Mouse (Mus musculus) adrenal gland, postnatal 10 days (tissue): Measurements from ENCODE around the gene Mat2a. TPM values are rescaled to one million over a fixed set of nuclear protein-coding genes. Genes with fewer than 3 reads are reported as not detected.
"Not testable (repeated sequence)": the region's sequence is repeated elsewhere in the genome, so short reads cannot be mapped to it uniquely, and the experiment has no call there.

Source experiments
- DNase-seq: peaks from one replicate; pipeline ENCODE4 v3.0.0; 2021; ENCODE audit warnings: mixed read lengths
- long read RNA-seq, 2 experiments: library from polyadenylated mRNA; stranded (forward); transcript quantifications; one replicate each; pipeline ENCODE4 v2.0.0; 2021
- total RNA-seq, 2 experiments: library from RNA; stranded (reverse); gene quantifications; 2 replicates each; pipeline ENCODE4 v1.2.3; 2021

The Mat2a gene
- 100 to 1,000 TPM; 225 to 245 TPM for total RNA-seq
- long read RNA-seq, experiment 1, transcript Mat2a-207 (1 exons, 755 nt): minor isoform, 5 of 226 reads
- long read RNA-seq, experiment 1, transcript Mat2a-201 (9 exons, 2,804 nt): major isoform, 165 of 226 reads
- long read RNA-seq, experiment 1, transcript Mat2a-202 (8 exons, 3,387 nt): minor isoform, 21 of 226 reads
- long read RNA-seq, experiment 1, partial matches to known transcripts: 29 of 226 reads
- long read RNA-seq, experiment 1, other reads (novel, unspliced or antisense): 6 of 226 reads
- long read RNA-seq, experiment 2, transcript Mat2a-201 (9 exons, 2,804 nt): major isoform, 121 of 218 reads
- long read RNA-seq, experiment 2, transcript Mat2a-202 (8 exons, 3,387 nt): minor isoform, 73 of 218 reads
- long read RNA-seq, experiment 2, partial matches to known transcripts: 6 of 218 reads
- long read RNA-seq, experiment 2, other reads (novel, unspliced or antisense): 17 of 218 reads

DNA sequence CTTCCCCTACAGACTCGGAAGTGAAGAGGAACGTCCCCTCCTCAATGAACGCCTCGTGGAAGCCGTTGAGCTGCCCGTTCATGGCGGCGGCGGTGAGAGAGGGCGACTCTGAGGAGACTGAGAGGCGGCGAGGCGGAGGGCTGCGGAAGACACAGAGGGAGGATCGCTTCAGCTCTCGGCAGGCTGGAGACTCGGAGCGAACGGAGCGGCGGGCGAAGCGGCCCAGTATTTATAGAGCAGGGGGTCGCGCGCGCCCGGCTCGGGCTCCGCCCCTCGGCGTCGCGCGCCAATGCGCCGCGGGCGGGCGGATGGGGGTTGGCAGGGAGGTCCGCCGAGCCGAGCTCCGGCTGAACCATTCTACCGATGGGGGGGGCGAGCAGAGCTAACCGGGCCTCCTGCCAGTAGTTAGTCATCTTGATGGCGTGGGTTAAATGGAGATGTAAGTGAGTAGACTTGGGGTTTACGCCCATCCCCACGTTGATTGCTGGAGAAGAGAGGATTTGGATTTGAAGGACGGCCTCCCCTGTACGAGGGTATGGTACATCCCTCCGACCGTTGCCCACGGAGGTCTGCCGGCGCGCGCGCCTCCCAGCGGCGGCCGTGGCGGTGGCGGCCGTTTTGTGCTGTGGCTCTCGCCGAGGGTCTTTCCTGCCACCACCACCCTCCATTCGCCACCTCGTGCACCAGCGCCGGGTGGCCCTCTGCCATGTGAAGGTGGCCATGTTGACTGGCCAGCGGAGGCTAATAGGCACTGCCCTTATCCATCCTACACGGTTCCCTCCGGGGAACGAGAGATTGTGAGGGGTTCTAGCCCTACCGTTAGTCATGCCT lies at the start of gene Mat2a:
Gene Mat2a, minus strand, starts transcription at position 204 of the 831 bp plus-strand sequence.
- peak; percentile 97 for DNase-seq

DNA sequence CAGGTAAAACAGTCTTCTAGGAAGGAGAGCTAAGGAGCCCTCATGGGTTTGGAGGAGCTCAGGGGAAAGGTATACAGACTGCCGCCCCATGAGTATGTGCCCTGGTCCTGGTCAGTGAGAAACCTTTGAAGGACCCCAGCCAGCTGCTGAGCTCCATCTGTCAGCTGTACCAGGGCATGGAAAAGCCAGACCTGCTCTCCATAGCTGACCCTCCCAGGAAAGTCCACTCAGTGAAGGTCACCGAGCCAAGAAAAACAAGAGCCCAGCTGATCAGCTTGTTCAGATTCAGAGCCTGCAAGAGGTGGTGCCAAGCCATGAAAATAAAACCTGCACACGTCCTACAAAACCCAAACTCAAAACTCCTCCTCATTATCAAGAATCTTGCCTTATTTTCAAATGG lies 49.5 kb upstream of the Mat2a start:
- no peak for DNase-seq

- no peak for DNase-seq
Measured at GRCm38 (mm10) chr6:72487282-72487681, 47.9 kb upstream of the Mat2a start.

DNA sequence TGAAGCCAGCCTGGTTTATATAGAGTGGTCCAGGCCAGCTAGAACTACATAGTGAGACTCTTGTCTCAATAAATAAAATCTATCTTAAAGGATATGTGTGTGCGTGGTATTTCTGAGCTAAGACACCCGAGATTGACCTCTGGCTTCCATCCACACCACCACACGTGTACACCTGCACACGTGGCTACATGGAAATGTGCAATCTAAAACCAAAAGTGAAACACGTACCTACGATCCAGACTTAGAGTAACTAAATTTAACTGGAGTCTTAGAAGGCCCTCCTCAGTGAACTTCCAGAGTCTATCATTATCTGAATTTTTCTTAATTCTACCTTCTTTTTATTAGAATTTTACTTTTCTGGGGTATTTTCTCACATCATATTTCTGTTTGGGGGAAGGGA lies 46.9 kb upstream of the Mat2a start:
- DNase-seq: no peak

- no peak for DNase-seq
Measured at GRCm38 (mm10) chr6:72484887-72485286, 45.5 kb upstream of the Mat2a start.

GRCm38 (mm10) chr6:72482156-72482555 lies 42.8 kb upstream of the Mat2a start:
- no peak for DNase-seq

DNA sequence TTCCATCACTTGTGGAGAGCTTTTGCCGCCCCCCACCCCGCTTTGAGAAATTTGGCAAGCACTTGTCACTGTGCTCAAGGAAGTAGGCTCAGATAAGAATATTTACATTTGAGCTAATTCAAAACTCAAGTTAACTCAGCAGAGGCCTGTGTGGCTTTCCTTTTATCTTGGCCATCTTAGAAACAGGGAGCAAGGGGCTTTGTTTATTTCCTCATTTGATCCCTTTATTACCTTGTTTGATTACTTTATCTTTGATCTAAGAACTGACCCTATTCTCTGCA lies 41.0 kb upstream of the Mat2a start:
- DNase-seq: no peak

DNA sequence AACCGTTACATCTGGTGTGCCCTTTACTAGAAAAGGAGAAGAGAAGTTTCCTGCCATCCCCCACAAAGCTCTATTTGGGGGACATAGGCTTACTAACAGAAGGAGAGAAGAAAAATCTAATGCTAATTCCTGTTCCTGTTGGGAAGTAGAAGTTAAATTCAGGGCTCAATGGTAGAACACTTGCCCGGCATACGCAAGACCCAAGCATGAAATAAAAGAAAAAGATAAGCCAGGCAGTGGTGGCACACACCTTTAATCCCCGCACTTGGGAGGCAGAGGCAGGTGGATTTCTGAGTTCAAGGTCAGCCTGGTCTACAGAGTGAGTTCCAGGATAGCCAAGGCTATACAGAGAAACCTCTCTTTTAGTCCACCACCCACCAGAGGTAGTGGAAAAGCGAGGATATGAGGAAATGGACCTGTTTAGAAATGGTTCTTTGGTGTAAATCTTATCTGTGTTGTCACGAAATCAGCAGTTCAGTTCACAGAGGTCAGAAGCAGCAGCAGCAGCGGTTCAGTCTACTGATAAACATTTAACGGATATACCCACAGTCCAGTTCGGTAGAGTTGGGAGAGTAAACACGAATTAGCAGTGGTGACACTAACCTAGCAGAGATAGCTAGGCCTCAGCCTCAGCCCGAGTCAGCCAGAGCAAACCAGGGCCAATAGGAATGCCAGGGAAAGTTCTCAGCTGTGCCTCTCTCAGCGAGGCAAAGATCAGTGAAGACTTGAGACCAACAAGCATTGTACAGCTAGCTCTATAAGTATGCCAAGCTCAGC lies 40.5 kb upstream of the Mat2a start:
- DNase-seq: no peak

GRCm38 (mm10) chr6:72478691-72479090 lies 39.3 kb upstream of the Mat2a start:
- DNase-seq: not testable (repeated sequence)

DNA sequence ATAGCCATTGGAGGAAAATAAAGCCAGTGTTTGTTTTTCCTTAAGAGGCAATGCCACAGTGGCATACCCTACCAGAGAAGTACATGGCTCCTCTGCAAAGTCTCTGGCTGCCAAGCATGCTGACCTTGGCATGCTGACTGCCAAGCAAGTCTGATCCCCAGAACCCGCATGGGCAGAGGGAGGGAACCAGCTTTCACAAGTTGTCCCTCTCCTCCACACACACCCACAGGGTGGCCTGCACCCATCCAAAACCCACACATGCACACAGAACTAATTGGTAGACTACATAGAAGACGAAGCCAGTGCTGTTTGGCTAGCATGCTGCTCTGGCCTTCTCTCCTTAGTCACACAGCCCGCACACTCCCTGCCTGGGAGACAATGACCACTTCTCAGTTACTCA lies 38.3 kb upstream of the Mat2a start:
- peak; percentile 66 for DNase-seq

DNA sequence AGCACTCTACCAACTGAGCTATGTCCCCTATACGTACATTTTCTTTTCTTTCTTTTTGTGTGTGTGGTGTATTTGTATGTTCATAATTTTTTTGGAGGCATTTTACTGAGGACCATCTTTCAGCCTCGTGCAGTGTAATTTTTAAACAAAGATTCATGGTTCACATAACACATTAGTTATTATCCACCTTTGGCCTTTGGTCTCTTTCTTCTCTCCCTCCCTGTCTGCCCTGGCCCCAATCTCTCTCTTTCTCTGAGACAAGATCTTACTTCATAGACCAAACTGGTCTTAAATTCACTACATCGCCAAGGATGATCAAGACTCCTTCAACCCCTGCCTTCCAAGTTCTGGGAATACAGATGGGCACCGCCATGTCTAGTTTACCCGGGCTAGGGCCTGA lies 37.5 kb upstream of the Mat2a start:
- no peak for DNase-seq

DNA sequence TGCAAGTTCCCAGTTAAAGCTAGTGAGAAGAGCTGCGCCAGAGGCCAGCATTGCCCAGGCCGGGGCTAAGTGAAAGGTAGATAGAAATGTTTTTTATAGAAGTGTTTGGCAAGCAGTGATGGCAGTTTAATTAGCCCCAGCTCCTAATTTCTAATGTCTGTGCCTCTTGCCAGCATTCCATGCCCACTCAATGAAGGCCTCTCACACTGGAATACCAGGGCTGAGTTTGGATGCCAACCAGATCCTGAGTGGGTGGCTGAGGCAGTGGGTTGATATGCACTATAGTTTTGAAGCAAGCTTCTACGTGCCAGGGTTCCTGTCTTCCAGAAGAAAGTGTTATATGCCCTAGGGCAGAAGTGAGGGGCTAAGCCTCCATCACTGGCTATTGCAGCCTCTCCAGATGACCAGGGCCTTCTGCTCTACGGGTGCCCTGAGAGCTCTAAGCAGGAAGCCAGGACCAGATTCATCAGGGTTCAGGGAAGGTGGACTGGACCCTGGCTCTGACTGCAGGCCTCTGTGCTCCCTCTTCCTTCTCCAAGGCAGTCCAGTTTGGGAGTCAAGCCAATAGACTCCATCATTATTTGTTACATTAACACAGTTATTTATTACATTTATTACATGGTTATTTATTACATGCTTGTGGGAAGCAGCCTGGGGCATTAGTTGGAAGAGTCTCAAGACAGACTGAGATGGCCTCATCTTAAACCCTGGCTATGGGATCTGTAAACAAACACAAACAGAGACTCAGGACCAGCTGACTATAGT lies 36.0 kb upstream of the Mat2a start:
- no peak for DNase-seq

DNA sequence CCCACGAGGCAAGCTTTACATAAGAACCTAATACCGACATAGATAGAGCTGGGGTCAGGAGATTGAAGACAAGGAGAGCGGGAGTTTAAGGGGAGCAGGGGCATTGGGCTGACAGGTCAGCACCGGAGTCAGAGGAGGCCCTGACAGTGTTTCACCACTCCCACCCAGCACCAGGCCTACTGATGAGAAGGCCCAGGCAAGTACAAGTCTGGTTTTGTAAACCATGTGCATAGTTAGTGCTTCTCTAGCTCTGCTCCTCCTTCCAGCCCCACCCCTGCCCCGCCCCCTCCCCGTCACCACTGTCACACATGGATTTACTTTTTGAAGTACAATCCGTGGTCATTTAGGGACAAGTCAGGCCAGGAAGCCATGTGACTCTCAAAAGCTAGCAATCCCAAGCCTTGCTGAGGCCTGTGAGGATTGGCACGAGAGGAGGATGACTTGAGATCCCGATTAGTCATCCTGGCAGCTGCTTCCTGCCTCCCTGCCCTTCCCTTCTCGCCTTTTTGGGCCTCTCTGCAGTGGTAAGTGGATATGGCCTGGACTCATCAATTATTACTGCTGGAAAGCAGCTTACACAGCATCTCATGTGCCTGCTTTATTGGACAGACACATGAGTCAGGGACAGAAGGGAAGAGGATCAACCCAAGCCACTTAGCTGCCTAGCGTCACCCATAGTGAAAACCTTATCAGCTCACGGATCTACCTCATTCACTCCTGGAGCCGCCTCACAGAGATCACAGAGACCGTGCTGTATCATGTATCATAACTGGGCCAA lies 34.1 kb upstream of the Mat2a start:
- DNase-seq: peak; percentile 68

DNA sequence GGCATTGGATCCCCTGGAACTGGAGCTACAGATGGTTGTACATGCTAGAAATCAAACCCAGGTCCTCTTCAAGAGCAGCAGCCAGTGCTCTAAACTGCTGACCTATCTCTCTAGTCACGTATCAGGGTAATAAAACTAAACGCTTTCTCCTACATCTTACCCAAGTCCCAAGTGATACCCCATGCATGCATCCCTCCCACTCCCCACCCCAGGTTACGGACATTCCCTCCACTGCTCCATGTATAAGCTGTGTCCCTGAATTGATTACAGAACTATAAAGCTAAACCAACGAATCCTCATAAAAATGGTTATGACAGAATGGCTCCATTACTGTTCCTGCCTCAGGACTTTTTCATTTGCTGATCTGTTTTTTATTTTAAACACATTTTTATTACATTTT lies 26.8 kb upstream of the Mat2a start:
- DNase-seq: no peak

GRCm38 (mm10) chr6:72465361-72466157 lies 26.2 kb upstream of the Mat2a start:
- no peak for DNase-seq

- not testable (repeated sequence) for DNase-seq
Measured at GRCm38 (mm10) chr6:72462550-72463257, 23.3 kb upstream of the Mat2a start.

DNA sequence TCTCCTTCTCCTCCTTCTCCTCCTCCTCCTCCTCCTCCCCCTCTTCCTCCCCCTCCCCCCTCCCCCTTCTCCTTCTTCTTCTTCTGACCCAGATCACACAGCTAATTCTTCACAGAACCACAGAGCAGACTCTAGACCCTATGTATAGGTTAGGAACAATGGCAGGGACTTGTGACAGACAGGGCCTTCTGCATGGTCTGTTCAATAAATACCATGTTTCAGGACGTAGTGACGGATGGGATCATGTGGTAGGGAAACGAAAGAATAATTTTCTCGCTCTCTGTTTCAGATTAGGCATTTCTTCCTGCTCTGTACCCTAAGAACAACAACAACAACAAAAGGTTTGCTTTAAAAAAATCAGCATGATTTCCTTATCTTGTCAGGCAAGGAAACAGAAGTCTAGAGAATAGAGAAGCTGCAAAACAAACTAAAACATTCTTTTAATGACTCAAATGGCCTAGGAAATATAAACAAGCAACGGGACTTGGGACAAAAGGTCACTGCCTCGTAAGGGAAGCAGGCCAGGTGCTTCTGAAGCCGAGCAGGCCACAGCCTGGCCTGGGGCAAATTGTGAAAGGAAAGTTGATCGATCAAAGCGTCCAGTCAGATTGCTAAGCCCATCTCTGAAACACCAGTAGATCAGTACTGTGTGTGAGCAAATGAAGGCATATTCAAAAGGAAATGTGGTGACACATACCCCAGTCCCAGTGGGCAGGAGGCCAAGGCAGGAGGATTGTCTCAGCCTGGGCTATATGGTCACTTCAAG lies 20.9 kb upstream of the Mat2a start:
- DNase-seq: peak; percentile 54

DNA sequence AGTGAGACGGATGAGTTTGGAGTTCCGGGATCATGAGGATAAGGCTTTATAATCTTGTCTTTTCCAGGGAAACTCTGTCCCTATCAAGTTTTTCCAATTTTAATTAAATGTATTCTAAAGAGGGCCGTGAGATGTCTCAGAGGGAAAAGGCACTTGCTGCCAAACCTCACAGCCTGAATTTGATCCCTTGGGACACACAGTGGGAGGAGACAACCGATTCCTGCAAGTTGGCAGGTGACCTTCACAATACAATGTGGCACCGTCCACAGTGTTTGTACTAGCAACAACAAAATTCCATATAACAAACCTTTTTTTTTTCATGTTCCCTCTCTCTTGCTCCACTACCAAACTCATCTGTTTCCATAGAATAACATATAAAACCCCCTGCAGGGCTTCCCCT lies 19.6 kb upstream of the Mat2a start:
- peak; percentile 54 for DNase-seq

DNA sequence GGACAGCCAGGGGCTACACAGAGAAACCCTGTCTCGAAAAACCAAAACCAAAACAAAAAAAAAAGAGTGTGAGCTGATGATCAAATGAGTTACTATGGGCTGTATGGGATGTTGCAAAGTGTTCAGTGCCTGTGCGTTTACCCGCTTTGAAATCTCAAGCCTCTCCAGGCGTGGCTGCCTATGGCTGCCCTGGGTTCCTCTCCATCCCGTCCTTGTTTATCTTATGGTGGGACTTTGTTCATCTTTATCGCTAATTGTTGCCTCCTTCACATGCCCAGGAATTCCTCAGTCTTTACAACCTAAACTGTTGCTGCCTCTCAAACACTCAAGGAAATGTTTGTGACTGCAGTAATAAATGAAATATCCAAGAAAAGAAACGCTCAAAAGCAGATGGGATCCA lies 19.1 kb upstream of the Mat2a start:
- DNase-seq: no peak
